Mouse (Mus musculus) CD8-positive naive resting alpha-beta T cell, adult 2 months (primary cell): ENCODE results near the gene Hyal3.

Source experiments
- DNase-seq, 2 experiments: peaks; one replicate each; pipeline ENCODE4 v3.0.0; 2022; ENCODE audit warnings: low read depth in 2 of 2, low spot score in 2 of 2

Gene Hyal3

DNA sequence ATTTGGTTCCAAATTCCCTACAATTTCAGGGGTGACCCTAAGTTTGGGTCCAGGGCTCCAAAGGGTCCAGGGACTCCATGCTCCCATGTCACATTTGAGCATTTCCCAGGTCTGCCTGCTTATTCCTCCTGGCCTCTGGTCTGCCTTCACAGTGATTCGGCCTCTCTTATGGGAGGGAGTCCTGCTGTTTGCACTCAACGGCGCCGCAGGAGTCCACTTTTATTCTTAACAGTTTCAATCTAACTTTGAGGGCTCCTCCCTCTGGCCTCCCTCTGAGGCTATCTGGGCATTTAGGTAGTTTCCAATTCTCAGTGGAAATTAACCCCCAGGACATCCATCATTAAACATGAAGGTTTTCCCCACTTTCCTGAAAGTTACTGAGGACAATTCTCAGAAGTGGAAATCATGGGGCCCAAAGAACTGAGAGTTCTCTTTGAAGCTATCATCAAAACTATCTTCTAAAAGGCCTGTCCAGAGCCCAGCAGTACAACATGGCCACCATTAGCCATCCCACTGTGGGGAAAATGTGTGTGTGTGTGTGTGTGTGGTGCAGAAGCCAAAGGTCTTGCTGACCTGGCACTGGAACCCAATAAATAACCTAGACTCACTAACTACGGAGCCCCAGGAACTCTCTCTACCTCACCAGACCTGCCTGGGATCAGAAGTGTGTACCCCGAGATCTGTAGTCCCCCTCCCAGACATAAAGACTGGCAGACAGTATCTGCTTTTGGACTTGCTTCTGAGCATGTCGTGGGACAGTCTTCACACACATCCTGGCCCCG lies 13.9 kb downstream of the Hyal3 start:
- DNase-seq = no peak

DNA sequence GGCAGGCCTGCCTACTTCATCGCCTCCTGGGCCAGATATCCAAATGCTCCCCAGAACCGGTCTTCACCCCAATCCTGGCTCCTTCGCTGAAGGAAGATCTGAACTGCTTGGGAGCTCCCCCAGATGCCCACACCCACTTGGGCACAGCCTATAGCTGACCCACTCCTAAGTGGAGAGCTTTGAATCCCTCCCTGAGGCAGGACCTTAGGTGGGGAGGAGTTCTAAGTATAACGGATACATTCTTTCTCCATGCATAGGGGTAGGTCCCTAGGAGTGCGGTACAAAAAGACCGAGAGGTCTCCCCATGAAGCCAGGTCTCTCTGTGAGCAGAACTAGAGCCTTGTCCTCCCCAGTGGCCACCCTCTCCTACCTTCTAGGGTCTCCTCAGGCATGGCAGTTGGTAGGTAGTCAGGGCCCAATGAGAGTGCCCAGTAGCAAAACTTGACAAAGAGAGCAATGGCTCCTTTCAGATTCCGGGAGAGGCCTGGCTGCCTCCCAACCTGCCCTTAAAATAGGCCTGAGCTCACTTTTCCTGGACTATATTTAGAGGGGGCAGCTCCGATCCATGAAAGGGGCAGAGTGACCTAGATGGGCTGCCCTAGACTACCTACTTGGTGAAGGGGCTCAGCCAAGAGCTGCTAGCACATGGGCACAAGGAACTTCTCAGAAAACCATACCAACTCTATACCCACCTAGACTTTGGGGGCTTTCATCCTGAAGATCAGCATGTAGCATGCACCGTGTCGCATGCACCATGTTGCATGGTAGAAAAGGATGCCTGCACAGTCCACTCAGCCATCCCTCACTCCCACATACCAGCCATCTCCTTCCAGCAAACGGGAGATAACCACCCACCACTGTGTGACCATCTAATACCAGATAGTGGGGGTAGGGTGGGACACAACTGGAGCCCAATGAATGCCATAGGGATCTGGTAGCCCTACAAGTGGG lies 16.3 kb downstream of the Hyal3 start:
- DNase-seq = no peak

DNA sequence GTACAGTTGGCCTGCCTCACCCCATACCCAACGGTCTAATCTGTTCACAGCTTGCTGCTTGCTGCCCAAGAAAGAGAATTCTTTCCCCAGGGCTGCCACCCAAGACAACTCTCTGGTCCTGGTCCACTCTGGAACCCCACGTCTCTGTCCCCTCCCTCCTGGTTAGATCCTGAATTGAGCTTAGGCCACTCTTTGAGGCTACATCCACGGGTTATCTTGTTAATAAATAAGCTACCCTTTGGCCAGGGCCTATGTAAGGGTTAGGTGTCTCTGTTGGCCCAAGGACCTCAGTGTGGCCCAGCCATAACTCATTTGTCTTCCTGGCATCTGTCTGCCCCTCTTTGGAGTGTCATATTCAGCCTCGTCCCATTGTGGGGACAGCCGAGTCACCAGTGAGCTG lies 17.8 kb downstream of the Hyal3 start:
- DNase-seq = no peak

DNA sequence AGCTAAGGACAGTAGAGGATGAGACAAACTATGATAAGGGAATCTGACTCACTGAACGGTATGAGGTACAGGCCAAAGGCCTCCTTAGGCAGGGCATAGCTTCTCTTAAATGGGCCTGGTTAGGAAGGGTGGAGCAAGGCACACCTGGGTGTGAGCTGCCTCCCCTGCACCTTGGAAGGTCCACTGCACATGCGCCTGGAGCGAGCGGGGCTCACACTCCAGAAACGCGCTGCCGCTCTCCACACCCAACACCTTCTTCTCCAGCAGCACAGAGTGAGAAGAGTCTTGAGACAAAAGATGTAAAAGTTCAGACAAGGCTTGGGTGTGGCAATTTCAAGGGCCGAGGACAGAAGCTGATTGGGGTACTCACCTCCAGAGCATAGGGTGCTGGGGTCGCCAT lies 18.8 kb downstream of the Hyal3 start:
- no peak for DNase-seq

DNA sequence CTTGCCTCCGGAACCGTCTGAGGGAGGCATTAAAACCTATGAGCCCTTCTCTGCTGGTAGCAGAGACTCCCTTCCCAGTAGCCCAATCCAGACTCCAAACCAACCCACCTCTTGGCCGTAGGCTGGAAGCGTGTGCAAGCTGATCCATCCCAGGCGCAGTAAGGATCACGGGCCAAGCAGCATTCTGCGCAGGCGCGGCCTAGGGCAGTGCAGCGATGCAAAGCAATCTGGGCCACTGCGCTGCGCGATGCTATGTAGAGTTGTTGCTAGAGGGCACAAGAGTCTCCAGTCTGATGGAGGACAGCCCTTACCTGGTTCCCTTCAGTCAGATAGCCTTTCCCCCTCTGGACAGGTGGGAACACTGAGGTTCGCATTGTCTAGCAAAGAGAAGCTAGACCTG lies 19.2 kb downstream of the Hyal3 start:
- no peak for DNase-seq

DNA sequence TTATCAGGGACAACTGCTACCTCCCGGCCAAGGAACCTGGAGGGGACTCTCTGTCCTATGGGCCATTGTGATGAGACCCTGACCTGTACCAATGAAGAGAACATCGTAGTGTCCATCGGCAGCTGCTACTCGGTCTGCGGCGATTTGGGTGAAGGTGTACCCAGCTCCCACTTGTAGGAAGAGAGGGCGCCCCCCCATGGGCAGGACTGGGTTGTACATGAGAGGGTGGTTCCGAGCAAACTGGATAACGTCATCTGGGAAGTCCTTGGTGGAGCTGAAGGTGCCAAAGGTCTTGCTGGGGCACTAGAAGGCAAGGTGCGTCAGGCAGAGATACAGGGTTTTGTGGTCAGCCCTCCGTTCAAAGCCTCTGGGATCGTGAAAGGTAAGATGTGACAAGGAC lies 20.1 kb downstream of the Hyal3 start:
- DNase-seq = no peak

DNA sequence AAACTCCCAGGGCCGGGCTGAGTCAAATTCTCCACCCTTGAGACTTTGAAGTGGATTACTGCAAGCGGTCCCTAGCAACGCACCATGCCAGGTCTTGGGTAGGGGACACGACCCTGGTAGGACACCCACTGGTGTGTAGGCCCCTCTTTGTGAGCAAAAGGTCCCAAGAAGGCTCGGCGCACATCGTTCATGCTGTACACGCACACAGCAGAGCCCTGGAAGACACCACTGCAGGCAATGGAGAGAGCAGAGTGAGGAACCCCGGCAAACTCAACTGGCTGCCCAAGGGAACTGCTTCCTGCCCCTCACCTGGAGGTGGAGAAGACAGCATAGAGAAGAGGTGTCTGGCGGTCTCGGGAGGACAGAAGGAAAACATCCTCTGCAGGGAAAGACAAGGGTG lies 20.7 kb downstream of the Hyal3 start:
- DNase-seq = no peak

DNA sequence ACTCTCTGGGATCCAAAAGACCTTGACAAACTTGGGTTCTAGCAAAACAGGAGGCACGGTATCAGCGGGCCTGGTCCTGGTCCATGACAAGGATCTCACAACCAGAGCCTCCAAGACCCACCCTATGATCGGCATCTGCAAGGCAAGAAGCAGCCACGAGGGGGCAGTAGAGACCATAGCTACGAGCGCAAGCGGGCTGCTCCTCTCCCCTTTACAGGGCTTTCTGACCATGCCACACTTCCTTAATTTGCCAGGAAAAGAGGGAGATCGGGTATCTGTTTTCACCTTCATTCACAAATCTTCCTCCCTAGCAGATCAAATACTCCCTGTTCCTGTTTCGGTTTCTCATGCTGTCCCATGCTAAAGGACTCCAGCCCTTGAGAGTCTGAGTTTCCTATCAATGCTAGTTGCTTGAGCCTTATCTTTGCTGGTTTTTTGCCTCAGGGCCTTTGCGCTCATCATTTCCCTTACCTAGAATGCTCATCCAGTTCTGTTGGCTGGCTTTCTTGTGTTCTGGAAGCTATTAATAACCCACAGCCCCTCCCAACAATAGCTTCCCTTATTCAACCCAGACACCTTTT lies 21.5 kb downstream of the Hyal3 start:
- DNase-seq = peak; percentile 89 to 90

DNA sequence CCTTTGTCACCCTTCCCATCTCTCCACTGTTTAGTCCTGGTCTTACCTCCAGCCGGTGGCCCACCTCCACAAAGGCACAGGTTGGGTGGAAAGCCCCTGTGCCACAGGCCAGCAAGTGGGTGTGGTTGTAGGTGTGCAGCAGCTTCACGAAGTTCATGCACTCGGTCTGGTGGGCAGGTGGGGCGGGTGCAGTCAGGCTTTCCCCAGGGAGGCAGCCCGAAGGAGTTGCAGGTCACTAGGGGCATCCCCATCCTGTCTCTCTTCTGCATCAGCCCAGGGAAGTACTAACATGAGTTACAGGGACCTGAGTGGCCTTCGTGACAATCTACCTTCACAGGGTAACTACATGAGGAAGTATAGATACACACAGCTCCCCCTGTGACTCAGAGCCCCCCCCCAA lies 22.6 kb downstream of the Hyal3 start:
- no peak for DNase-seq

DNA sequence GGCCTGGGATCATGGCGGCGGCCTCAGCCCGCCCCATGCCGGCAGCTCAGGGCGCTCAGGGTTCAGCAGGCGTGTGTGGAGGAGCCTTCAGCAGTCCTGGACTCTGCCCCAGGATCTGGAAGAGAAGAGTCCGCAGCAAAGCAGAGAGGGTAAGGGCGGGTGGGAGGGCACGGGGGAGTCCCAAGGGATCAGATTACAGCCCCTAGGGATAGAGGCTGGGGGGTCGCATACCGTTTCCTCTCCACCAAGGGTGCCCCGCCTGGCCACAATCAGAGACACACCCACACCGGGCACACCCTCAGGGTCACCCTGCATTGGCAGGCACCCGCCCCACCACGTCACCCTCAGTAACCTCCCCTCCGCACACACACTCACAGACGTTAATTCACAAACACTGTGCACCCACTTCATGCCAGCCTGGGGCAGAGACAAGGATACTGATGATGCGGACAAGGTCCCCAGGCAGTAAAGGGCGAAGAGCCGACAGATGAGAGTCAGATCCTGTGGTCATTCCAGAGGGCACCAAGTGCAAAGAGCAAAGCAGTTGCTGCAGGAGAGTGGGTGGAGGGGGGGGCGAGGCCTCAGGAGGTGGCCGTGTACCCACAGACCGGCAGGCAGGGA lies 24.5 kb downstream of the Hyal3 start:
- no peak for DNase-seq

DNA sequence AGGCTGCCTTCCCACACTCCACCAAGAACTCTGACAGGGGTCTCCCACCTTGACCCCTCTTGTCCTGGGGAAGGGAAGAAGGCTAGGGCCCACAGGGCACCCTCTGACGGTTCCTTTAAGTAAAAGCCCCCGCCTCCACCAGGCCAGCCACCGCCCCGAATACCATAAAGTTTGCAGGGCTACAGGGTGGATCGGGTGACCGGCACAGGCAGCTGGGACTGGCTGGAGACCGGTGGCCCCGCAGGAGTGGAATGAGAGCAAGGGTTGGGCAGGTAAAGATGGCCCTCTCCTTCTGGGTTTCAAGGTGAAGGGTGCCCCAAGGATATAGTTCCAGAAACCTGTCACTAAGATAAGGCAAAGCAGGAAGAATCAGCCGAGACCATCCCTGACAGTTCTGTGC lies 26.0 kb downstream of the Hyal3 start:
- DNase-seq = no peak

DNA sequence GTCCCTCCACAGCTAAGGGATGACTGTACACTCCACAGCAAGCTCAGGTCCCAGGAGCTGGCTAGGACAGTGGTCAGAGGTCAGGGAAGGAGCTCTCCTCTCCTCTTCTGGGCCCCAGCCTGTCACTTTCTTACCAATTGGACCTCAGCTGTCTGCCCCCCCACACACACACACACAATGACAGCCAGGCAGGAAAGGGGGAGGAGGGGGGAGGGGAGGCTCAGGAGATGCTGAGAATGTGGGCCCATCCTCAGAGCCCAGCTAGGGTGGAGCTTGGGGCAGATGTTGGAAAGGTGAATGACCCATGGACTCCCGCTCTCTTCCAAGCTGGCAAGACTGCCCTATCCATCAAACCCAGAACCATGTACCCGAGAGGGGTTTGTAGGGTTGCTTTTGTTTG lies 26.4 kb downstream of the Hyal3 start:
- DNase-seq = no peak

DNA sequence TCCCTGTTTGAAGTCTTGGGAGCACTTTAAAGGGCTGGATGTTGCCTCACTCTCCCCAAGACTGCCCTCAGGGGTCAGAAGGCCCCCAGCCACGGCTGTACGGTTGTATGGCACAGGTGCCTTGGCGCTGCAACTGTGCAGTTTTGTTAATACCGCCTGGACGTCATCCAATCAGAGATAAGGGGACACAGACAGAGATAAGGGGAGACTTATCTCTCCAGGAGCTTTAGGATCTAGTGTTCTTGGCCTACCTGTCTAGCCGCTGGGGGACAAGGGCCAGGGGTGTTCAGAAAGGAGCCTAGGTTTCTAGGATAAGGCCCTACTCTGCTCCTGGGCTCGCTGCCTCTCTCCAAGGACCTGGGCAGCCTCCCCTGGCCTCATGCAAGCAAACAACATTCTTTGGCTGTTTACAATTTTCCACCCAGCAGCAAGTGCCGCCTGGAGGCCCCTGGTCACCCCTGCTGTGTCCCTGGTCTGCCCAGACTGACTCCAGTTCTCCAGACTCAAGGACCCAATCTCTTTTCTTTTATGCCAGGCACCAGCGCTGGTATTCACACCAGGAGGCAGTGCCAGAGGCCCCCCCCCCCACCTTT lies 27.1 kb downstream of the Hyal3 start:
- no peak for DNase-seq

DNA sequence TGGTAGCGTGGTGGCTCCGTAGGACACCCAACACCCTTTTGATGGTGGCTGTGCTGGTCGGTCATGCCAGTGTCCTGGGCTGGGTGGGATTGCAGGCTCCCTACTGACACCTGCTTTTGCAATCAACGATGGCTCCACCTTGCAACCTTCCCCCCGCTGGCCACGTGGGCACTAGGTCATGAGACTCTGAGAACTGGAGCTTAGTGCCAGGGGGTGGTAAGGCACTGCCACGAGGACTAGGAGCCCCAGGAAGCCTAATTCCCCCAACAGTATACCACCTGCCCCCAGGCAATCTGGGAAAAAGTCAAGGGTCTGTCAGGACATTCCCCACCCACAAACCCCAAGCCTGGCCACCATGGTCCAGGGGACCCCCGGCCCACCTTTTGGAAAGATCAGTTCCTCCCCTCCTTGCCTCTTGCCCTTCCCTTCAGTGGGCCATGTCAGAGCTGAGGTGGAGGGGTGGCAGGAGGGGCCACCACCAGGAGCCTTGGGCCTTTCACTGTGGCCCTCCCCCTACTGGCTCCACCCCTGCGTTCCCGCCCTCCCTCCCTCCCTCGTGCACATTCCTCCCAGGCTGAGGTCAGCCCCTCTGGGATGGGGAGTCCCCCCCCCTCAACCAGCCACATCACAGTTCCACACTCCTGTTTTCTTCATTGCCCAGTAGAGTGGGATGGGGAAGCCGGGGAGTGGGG lies 28.3 kb downstream of the Hyal3 start, which contains the start of gene Sema3b:
Sema3b (minus strand) TSS at position 489 of the 692 bp plus-strand sequence.
- DNase-seq = no peak

DNA sequence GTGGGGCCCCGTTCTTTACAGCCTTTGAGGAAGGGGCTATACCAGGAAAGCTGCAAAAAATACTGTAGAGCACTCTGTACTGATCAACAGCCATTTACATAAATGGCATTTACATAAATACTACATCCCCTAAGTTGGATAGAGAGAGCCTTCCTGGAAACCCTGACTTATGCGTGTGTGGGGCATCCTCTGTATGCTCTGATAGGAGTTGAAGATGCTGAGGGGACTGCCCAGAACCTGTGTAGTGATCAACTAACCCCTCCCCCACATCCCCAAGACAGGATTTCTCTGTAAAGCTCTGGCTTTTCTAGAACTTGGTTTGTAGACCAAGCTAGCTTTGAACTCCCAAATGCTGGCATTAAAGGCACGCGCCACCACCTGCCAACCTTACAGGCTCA lies 28.8 kb downstream of the Hyal3 start:
- no peak for DNase-seq

DNA sequence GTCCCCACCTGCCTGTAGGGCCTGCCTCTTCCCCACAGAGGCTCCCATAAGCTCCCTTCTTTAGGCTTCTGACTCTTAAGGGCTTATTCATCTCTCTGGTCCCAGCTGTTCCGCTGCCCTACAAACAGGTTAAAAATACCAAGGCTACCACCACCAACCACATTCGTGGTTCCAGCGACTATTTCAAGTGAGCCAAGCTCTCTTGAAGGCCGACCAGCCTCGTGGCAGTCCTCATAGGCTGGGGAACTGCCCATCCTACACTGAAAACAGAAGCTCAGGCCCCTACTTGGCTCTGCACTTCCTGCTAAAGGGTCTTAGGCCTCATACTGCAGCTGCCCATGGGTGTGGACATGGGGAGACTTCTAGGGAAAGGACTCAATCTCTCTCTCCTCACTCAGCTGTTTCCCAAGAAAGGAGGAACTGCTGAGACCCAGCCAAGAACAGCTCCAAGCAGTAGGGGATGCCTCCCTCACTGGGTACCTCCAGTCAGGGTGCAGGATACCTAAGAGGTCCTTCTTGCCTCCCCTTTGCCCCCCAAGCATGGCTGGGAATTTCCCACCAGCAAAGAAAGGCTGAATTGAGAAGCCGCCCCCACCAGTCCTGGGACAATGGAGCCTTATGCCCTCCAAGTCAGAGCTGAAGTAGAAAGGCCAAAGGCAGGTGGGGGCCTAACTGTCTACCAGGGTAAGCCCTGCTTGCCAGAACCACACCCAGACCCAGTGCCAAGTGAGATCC lies 31.0 kb downstream of the Hyal3 start:
- DNase-seq = no peak

DNA sequence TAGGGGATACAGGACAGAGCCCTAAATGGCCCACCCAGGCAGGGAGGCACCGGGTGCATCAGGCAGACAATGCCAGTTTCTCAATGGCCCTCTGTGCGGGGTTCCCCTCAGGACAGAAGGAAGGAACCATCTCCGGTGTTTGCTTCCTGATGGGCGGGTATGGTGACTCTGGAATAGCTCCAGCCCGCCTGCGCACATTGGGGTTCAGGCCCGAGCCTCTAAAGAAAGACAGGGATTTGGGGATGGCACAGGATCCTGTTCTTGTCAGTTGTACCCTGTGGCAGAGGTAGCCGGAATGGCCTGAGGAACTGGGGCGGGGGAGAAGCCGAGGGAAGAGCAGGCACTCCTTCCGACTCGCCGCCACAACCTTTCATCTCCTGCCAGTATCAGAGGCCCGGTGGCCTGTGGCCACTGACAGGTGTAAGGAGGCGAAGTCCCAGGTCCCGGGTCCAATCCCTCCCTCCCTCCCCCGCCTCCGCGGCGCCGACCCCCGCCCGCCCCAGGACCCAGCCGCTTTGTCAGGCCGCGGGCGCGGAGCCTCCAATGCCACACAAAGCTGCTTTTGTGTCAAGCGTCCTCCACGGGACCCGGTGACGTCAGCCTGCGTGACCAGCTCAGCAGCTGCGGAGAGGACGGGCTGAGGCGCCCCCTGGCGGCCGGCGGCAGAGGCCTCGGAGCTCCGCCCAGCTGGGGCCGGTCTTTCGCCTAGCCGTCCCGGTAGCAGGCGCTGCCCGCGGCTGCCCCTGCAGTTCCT lies 31.8 kb downstream of the Hyal3 start:
- DNase-seq = peak; percentile 95 to 96

DNA sequence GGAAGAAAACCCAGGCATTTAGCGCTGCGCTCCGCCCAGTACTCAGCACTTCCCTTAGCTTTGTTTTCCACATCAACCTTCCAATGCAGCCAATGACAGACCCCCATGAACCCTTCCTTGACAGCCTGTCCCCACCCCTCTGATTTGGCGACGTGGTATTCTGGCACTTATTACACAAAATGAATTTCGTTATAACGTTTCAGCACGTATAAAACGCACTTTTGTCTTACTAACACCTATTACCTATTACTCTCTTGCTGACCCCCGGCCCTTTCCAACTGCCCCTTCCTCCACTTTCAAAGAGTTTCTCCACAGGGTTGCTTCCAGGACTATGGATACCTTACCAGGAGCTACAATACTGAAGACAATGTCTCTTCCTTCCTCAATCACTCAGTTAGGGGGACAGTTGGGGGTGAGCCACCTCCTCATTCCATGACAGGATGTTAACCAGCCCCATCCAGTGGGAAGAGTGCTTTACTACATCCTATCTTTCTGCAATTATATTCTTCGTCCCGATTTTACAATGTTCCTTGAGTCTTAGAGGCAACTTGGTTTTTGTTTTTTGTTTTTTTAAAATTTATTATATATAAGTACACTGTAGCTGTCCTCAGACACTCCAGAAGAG lies 32.4 kb downstream of the Hyal3 start:
- DNase-seq = no peak

DNA sequence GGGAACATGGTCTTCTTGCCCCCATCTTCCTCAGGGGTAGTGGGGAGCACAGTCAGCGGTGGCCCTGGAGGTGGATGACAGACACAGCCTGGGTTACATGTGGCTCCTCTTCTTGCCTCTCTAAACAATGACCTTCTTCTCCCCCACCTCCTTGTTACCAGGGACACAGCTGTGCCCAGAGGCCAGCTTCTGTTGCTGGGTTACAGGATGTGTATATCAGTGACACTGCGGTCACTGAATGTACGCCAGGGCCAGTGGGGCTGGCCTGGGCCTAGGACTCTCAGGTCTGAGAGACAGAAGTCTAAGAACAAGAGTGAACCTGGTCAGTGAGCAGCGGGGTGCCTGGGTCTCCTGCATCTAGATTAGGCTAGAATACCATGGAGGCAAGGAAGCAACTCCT lies 34.4 kb downstream of the Hyal3 start:
- no peak for DNase-seq
